Mouse (Mus musculus): Measurements from ENCODE around the gene Mettl7a1. TPM values are rescaled to one million over a fixed set of nuclear protein-coding genes. Genes with fewer than 3 reads are reported as not detected.
"Not testable (repeated sequence)": the region's sequence is repeated elsewhere in the genome, so short reads cannot be mapped to it uniquely, and the experiment has no call there.

Gene Mettl7a1
- polyA plus RNA-seq, 1 experiment = 9.2 TPM

GRCm38 (mm10) chr15:100320295-100320905 lies 16.5 kb downstream of the Mettl7a1 start:
- H3K36me3 ChIP-seq (replicated peaks; ENCODE audit: low read length) = no peaks in the 10 kb centered on the region
- H3K4me1 ChIP-seq = peaks cover 27% of the 10 kb centered on the region
- peaks cover 2% of the 10 kb centered on the region for H3K27me3 ChIP-seq (replicated peaks)
- no peak overlapping the region for H3K4me3 ChIP-seq (replicated peaks)
- no peaks in the 10 kb centered on the region for H3K9me3 ChIP-seq
- TF ChIP-seq FLI1 (IDR thresholded peaks at IDR 0.05; ENCODE audit: low read length) (no peak), GATA1 (IDR thresholded peaks at IDR 0.05; ENCODE audit: borderline replicate concordance, low read length) (no peak)

GRCm38 (mm10) chr15:100321134-100321533 lies 17.2 kb downstream of the Mettl7a1 start:
- Histone ChIP-seq H3K27me3 (replicated peaks) (peaks cover 6% of the 10 kb centered on the region), H3K9me3 (no peaks in the 10 kb centered on the region), H3K4me3 (replicated peaks) (no peak overlapping the region), H3K4me1 (peaks cover 27% of the 10 kb centered on the region), H3K36me3 (replicated peaks; ENCODE audit: low read length) (no peaks in the 10 kb centered on the region)
- TF ChIP-seq FLI1 (IDR thresholded peaks at IDR 0.05; ENCODE audit: low read length) = no peak
- no peak for TF ChIP-seq GATA1 (IDR thresholded peaks at IDR 0.05; ENCODE audit: borderline replicate concordance, low read length)

DNA sequence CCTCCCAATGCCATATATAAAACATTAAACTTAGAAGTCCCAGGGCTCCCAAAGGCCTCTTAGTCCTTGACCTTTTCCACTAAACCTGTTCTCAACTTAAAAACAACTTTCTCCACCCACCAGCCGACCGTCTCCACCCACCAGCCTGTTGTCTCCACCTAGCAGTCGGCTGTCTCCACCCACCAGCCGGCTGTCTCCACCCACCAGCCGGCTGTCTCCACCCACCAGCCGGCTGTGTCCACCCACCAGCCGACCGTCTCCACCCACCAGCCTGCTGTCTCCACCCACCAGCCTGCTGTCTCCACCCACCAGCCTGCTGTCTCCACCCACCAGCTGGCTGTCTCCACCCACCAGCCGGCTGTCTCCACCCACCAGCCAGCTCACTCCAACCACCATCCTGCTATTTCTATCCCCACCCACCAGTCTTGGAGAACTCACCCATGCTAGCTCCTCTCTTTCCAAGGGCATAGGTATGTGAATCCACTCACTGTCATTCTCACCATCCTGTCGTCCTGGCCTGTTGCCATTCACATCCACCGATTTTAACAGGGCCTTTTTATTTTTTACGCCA lies 20.2 kb downstream of the Mettl7a1 start:
- TF ChIP-seq GATA1 (IDR thresholded peaks at IDR 0.05; ENCODE audit: borderline replicate concordance, low read length) (no peak), FLI1 (IDR thresholded peaks at IDR 0.05; ENCODE audit: low read length) (no peak)
- peaks cover 20% of the 10 kb centered on the region for H3K4me1 ChIP-seq
- peaks cover 8% of the 10 kb centered on the region for H3K27me3 ChIP-seq (replicated peaks)
- no peaks in the 10 kb centered on the region for H3K36me3 ChIP-seq (replicated peaks; ENCODE audit: low read length)
- H3K9me3 ChIP-seq = no peaks in the 10 kb centered on the region
- H3K4me3 ChIP-seq (replicated peaks) = no peak overlapping the region

DNA sequence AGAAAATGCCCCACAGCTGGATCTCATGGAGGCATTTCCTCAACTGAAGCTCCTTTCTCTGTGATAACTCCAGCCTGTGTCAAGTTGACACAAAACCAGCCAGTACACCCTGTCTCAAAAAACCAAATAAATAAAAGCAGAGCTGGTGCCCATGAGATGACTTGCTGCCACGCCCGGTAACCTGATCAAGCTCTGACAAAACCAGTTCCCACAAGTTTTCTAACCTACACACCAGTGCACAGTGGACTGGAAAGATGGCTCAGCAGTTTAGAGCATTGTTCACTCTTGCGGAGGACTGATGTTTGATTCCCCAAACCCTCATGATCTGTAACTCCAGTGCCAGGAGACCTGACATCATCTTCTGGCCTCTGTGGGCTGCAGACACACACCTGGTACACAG lies 21.3 kb downstream of the Mettl7a1 start:
- H3K27me3 ChIP-seq (replicated peaks) = peaks cover 8% of the 10 kb centered on the region

GRCm38 (mm10) chr15:100328089-100328488 lies 24.1 kb downstream of the Mettl7a1 start:
- H3K36me3 ChIP-seq (replicated peaks; ENCODE audit: low read length); H3K9me3 ChIP-seq; H3K4me3 ChIP-seq (replicated peaks); H3K27me3 ChIP-seq (replicated peaks): not testable (repeated sequence)
- peaks cover 13% of the 10 kb centered on the region; the same call in 1 of the 2 replicates for H3K4me1 ChIP-seq

More for the DNA sequence above, 21.3 kb downstream of the Mettl7a1 start:
- Histone ChIP-seq H3K9me3 (no peaks in the 10 kb centered on the region), H3K4me1 (peaks cover 12% of the 10 kb centered on the region), H3K4me3 (replicated peaks) (no peak overlapping the region), H3K36me3 (replicated peaks; ENCODE audit: low read length) (no peaks in the 10 kb centered on the region)
- TF ChIP-seq GATA1 (IDR thresholded peaks at IDR 0.05; ENCODE audit: borderline replicate concordance, low read length) (no peak), FLI1 (IDR thresholded peaks at IDR 0.05; ENCODE audit: low read length) (no peak)

GRCm38 (mm10) chr15:100329336-100329735 lies 25.4 kb downstream of the Mettl7a1 start:
- not testable (repeated sequence) for H3K9me3 ChIP-seq

DNA sequence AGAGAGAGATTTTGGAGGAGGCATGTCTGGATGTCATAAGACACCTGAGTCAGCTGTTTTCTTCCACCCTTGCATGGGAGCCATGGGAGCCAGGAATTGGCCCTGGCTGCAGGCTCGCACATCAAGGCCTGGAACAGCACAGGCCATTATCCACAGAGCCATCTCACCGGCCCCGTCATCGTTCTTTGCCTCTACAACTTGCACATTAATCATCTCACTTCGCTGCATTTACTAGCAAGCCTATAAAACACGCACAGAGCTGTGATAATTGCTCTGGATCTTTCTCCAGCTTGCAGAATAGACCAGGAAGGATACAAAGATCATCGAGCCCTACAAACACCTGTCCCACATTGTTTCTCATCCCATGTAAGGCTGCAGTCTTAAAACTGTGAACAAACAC lies 26.8 kb downstream of the Mettl7a1 start:
- Histone ChIP-seq H3K4me1 (peaks cover 7% of the 10 kb centered on the region; the same call in 1 of the 2 replicates), H3K9me3 (no peaks in the 10 kb centered on the region), H3K36me3 (replicated peaks; ENCODE audit: low read length) (no peaks in the 10 kb centered on the region), H3K4me3 (replicated peaks) (no peak overlapping the region), H3K27me3 (replicated peaks) (peaks cover 4% of the 10 kb centered on the region)
- TF ChIP-seq GATA1 (IDR thresholded peaks at IDR 0.05; ENCODE audit: borderline replicate concordance, low read length) (no peak), FLI1 (IDR thresholded peaks at IDR 0.05; ENCODE audit: low read length) (no peak)

More at GRCm38 (mm10) chr15:100329336-100329735, 25.4 kb downstream of the Mettl7a1 start:
- H3K27me3 ChIP-seq (replicated peaks); H3K4me3 ChIP-seq (replicated peaks); H3K4me1 ChIP-seq; H3K36me3 ChIP-seq (replicated peaks; ENCODE audit: low read length): not testable (repeated sequence)

DNA sequence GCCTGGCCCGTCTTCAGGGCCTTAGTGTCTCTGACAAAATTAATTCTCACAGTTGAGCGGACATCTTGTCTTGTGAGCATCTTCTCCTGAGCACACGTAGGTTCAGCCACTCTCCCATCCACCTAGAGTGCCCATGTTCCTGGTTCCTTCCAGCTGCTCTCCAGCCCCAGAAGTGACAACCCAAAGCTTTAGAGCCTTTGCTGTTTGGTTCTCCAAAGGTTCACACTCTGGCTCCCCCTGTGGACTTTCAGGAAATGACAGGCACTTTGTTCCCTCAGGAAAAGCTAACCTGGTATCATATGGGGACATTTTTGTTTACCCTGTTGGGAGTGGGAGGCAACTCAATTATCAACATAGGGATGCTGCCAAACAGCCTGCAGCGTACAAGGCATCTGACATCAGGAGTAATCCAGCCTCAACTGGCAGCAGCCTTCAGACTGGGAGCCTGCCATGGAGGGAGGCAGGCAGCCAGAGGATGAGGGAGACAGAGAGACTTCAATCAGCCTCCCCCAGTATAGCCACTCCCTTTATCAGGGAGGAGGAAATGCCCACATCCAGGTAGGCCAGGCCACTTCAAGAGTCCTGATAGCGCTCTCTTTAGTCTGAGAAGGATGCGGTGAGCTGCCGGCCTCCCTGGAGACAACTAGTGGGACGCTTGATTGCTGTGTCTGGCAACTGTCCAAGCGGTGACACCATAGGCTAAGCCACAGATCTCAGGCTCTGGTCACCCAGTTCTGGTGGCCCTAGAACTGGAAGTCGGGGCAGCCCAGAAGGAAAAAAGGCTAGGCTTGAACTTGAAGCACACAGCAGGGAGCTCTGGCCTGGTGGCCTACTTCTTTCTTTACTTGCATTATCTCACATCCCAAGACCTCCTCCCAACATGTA lies 28.4 kb downstream of the Mettl7a1 start:
- H3K4me1 ChIP-seq; H3K9me3 ChIP-seq; H3K4me3 ChIP-seq (replicated peaks); H3K27me3 ChIP-seq (replicated peaks); H3K36me3 ChIP-seq (replicated peaks; ENCODE audit: low read length): not testable (repeated sequence)

DNA sequence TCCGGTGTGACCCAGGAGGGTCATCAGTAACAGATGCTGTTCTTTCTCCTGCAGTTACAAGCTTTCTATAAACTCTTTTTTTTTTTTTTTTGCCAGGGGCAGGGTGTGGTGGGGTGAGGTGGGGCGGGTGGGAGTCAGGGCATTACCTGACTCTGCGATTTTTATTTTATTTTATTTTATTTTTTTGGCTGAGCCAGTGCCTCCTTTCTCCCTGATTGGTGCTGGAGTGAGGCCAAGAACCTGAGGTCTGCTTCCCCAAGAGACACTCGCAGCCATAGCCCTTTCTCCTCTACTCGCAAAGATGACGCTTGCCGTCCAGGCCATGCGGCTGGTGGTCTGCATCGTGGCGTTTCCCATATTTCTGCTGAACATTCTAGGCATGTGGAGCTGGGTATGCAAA lies 30.7 kb downstream of the Mettl7a1 start, which contains the start of gene Mettl7a3:
Mettl7a3 (plus strand) TSS at position 301 of the 400 bp plus-strand sequence.
- Histone ChIP-seq H3K9me3 (no peaks in the 10 kb centered on the region), H3K4me3 (replicated peaks) (no peak within 1 kb of the TSS), H3K27me3 (replicated peaks) (no peaks in the 10 kb centered on the region), H3K4me1 (peaks cover 4% of the 10 kb centered on the region; the same call in 1 of the 2 replicates), H3K36me3 (replicated peaks; ENCODE audit: low read length) (no peaks in the 10 kb centered on the region)
- no peak for TF ChIP-seq FLI1 (IDR thresholded peaks at IDR 0.05; ENCODE audit: low read length)
- no peak for TF ChIP-seq GATA1 (IDR thresholded peaks at IDR 0.05; ENCODE audit: borderline replicate concordance, low read length)

DNA sequence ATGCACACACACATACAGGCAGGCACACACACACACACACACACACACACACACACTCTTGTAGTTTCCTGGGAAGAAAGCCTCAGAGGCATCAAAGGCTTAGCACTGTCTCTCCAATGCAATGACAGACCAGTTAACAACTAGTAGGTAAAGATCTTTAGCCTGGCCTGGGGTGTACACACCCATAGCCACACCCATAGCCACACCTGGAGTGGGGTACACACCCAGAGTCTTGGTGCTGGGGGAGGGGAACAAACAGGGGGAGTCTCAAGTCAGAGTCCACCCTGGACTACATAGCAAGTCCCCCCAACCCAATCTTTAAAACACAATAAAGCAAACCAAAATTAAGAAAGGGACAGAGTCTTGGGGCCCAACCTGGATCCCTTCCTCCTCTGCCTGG lies 33.4 kb downstream of the Mettl7a1 start:
- not testable (repeated sequence) for H3K4me1 ChIP-seq; H3K27me3 ChIP-seq (replicated peaks); H3K4me3 ChIP-seq (replicated peaks); H3K36me3 ChIP-seq (replicated peaks; ENCODE audit: low read length); H3K9me3 ChIP-seq

GRCm38 (mm10) chr15:100337847-100338246 lies 33.9 kb downstream of the Mettl7a1 start:
- H3K4me1 ChIP-seq; H3K4me3 ChIP-seq (replicated peaks); H3K9me3 ChIP-seq; H3K36me3 ChIP-seq (replicated peaks; ENCODE audit: low read length); H3K27me3 ChIP-seq (replicated peaks): not testable (repeated sequence)

DNA sequence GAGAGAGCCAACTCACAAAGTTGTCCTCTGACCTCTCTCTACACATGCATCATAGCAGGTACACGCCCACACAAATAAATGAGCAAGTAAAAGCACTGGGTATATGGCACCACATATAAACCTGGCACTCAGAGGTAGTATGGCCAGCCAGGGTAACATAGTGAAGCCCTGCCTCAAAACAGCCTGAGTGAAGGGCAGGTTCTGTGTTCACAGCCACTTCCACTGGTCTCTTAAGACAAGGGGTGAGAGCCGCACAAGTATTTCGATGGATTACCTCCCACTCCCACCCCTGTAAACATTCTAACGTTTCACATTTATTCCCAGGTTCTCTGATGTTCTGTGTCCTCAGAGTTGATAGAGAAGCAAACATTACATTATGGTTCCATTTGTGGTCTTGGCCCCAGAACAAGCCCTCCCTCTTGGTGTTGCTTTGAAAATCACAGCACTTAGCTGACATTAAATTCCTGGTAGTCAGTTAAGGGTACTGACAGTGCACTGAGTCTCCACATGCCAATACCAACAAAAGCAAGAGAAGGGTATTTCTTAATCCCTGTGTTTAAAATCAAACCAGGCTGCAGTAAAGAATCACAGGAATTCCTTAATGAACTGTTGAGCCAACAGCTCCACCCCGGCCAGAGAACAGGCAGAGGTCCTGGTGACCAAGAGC lies 37.5 kb downstream of the Mettl7a1 start:
- H3K27me3 ChIP-seq (replicated peaks); H3K36me3 ChIP-seq (replicated peaks; ENCODE audit: low read length); H3K4me3 ChIP-seq (replicated peaks); H3K9me3 ChIP-seq; H3K4me1 ChIP-seq: not testable (repeated sequence)
